Mouse (Mus musculus): ENCODE measurements at regions not wholly inside any gene's neighbourhood (a gene's known extent, or its start where the extent isn't known, plus 50 kb on each side); places are given as distances from the start of the nearest gene placed in this dataset.
A peak's percentile ranks its signal among the peaks of the same experiment; 100 is the strongest.

DNA sequence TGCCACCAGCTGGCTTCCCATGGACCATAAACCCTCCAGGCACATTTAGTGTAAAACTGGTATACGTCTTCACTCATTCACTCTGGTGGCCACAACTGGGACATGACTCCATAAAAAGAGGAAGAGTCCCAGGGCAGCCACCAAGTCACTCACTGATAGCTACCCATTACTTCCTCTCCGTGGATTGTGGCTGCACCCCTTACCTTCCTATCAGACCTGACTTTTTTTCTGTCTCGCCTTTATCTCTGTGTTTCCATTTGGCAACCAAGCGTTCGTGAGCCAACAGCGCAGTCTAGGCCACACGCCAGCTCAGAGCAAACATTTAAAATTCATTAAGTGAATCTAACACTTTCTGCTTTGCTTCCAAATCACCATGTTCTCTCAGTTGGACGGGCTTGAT lies 53.9 kb upstream of the Slc44a1 start:
- H3K27ac ChIP-seq = no peak overlapping the region
- no peak overlapping the region for H3K4me3 ChIP-seq
- intact Hi-C loops (cut with DNase I) = no loop called here
- no peak for TF ChIP-seq CTCF (IDR thresholded peaks at IDR 0.05)
- DNase-seq = no peak

DNA sequence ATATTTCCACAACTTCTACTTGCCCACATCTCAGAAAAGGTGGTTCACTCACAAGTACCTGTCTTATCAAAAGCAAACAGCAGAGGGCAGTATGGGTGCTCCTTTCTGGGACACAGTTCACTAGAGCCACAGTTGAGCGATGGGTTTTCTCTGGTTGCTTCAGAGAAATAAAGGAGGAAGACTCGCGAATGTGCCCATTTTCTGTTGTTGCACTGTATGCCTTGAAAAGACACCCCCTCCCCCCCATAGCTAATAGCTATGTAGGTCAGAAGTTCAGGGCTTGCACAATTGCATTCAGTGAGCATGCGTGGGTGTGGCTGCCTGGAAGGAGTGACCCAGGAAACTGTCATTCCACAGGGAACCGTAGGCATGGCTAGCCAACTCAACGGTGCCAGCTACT lies 55.5 kb upstream of the Slc44a1 start:
- Histone ChIP-seq H3K27ac (peak overlapping the region; percentile 6), H3K4me3 (peak overlapping the region; percentile 53)
- peak; percentile 74 for DNase-seq
- intact Hi-C loops (cut with DNase I) = loop anchor here (5.0 kb wide), 3 partner anchors 68 to 208 kb away; no protein-coding TSS in a partner anchor
- TF ChIP-seq CTCF (IDR thresholded peaks at IDR 0.05) = peak; percentile 89

DNA sequence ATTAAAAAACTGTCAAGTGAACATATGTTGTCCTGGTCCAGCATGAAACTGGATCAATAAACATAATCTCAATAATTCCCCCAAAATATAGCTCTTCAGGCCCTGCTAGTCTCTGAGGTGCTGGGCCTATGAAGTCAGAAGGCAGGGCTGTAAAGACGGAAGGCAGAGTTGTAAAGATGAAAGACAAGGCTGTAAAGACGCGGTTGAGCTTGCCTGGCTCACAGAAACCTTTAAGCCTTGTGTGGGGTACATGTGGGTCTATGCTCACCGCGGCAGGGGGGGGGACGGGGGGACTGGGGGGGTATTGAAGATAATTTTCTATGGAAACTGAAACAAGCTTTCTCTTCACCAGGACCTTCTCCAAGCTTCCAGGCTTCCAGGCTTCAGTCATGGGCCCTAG lies 56.1 kb upstream of the Slc44a1 start:
- H3K4me3 ChIP-seq = no peak overlapping the region
- intact Hi-C loops (cut with DNase I) = loop anchor here (5.0 kb wide), 3 partner anchors 68 to 208 kb away; no protein-coding TSS in a partner anchor
- TF ChIP-seq CTCF (IDR thresholded peaks at IDR 0.05) = no peak
- H3K27ac ChIP-seq = peak overlapping the region; percentile 6; the same call in 1 of the 2 replicates
- DNase-seq = no peak

GRCm38 (mm10) chr4:53382012-53382411 lies 58.2 kb upstream of the Slc44a1 start:
- DNase-seq = no peak
- no peak for TF ChIP-seq CTCF (IDR thresholded peaks at IDR 0.05)
- intact Hi-C loops (cut with DNase I) = loop anchor here (5.0 kb wide), 3 partner anchors 70 to 210 kb away; no protein-coding TSS in a partner anchor
- no peak overlapping the region for H3K27ac ChIP-seq
- H3K4me3 ChIP-seq = no peak overlapping the region

DNA sequence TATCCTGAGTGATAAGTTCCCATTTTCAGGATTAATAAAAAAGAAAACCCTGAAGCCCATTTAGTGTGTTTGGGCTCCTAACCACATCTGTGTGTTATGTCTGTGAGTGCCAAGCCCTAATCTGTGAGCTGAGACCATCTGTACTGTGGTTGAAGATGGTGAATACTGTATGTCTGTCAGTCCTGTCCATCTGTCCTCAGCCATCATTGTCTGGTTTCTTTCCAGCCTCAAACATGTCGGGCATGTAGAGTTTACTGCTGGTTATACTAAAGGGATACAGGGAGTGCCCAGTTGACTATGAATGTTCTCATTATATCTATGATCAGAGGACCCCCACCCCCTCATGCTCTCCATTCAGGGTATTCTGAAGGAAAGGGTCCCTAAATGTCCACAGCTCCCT lies 60.4 kb upstream of the Slc44a1 start:
- Histone ChIP-seq H3K4me3 (no peak overlapping the region), H3K27ac (no peak overlapping the region)
- intact Hi-C loops (cut with DNase I) = loop anchor here (5.0 kb wide), 3 partner anchors 72 to 212 kb away; no protein-coding TSS in a partner anchor
- no peak for TF ChIP-seq CTCF (IDR thresholded peaks at IDR 0.05)
- no peak for DNase-seq

DNA sequence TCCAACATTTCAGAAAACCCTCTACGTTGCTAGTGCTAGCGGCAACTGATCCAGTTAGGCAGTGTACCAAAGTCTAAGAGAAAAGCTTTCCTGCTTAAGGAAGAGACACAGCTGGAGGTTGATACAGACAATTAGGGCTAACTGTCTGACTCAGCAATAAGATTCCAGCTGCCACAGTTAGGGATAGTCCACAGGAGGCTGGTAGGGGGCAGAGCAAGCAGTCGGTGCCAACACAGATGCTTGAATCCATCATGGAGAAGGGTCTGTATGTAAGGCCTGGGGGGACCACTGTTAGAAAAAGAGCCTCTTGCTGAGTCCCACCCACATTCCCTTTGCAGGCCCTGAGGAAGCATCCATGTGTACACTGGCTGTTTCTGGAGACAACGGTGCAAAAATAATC lies 63.2 kb upstream of the Slc44a1 start:
- H3K27ac ChIP-seq = no peak overlapping the region
- TF ChIP-seq CTCF (IDR thresholded peaks at IDR 0.05) = no peak
- no peak for DNase-seq
- intact Hi-C loops (cut with DNase I) = no loop called here
- H3K4me3 ChIP-seq = no peak overlapping the region

GRCm38 (mm10) chr4:53356374-53356773 lies 83.8 kb upstream of the Slc44a1 start:
- no peak for DNase-seq
- H3K27ac ChIP-seq = no peak overlapping the region
- intact Hi-C loops (cut with DNase I) = loop anchor here (5.0 kb wide), 1 partner anchor 159 kb away; no protein-coding TSS in a partner anchor
- H3K4me3 ChIP-seq = no peak overlapping the region
- TF ChIP-seq CTCF (IDR thresholded peaks at IDR 0.05) = peak; percentile 42

DNA sequence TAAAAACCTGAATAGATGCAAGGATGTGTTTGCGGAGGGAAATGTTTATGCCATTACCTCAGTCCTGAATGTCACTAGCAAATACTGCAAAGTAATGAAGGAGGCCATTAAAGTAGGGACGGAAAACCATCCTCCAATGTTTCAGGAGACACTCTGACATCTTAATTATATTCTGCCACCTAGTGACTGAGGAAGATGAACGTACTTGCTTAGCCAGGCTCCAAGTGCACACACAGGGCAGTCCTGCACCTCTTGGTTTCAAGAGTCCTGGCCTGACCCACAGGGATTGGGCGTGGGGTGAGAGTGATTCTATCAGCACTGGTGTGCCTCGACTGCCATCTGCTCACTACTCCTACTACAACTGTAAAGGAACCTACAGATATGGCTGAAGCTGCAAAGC lies 85.3 kb upstream of the Slc44a1 start:
- no peak overlapping the region for H3K27ac ChIP-seq
- H3K4me3 ChIP-seq = no peak overlapping the region
- intact Hi-C loops (cut with DNase I) = loop anchor here (2.0 to 5.0 kb wide), 3 partner anchors 78 to 244 kb away; no protein-coding TSS in a partner anchor
- DNase-seq = peak; percentile 48
- peak; percentile 73 for TF ChIP-seq CTCF (IDR thresholded peaks at IDR 0.05)

GRCm38 (mm10) chr4:53353399-53354090 lies 86.7 kb upstream of the Slc44a1 start:
- intact Hi-C loops (cut with DNase I) = loop anchor here (2.0 to 5.0 kb wide), 2 partner anchors 76 to 243 kb away; no protein-coding TSS in a partner anchor
- no peak for TF ChIP-seq CTCF (IDR thresholded peaks at IDR 0.05)
- H3K27ac ChIP-seq = peak overlapping the region; percentile 46; the same call in 1 of the 2 replicates
- peak; percentile 34 for DNase-seq
- no peak overlapping the region for H3K4me3 ChIP-seq

GRCm38 (mm10) chr4:53351104-53351607 lies 89.1 kb upstream of the Slc44a1 start:
- intact Hi-C loops (cut with DNase I) = loop anchor here (5.0 kb wide), 1 partner anchor 74 kb away; no protein-coding TSS in a partner anchor
- DNase-seq = no peak
- Histone ChIP-seq H3K4me3 (no peak overlapping the region), H3K27ac (no peak overlapping the region)
- TF ChIP-seq CTCF (IDR thresholded peaks at IDR 0.05) = no peak

DNA sequence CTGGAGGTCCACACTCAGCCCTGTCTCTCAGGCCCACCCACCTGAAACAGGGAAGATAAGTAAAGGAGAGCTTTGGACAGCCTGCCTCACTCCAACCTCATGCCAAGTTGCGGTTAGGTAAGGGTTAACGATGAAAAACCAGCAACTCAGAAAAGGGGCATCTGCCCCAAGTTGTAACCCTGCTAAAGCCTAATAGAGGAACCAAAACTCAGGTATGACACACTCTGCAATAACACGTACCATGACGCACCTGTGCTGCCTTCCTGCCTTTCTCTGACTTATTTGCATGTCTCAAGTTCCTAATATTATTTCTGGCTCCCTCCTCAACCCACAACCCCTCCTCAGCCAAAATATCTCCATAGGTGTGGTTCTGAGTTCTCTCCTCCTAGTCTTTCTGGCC lies 94.9 kb upstream of the Slc44a1 start:
- TF ChIP-seq CTCF (IDR thresholded peaks at IDR 0.05) = no peak
- intact Hi-C loops (cut with DNase I) = no loop called here
- DNase-seq = no peak
- H3K27ac ChIP-seq = no peak overlapping the region
- no peak overlapping the region for H3K4me3 ChIP-seq

DNA sequence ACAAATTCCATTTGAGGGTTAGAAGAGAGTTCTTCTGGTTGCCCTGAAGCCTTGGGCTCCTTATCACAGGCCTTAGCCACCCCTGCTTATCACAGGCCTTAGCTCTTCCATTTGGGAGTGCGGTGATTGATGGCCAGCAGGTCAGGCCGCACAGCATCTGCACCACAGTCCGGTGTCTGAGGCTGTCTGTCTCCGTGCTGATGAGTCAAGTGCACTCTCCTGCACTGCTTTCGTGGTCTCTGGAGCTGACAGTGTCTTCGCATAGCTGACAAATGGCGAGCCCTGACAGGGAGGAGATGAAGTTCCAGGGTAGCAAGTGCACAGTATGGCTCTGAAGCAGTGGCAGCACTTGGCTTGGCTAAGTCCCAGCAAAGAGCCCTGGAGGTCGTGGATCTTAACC lies 95.7 kb upstream of the Slc44a1 start:
- Histone ChIP-seq H3K27ac (no peak overlapping the region), H3K4me3 (no peak overlapping the region)
- TF ChIP-seq CTCF (IDR thresholded peaks at IDR 0.05) = no peak
- no peak for DNase-seq
- intact Hi-C loops (cut with DNase I) = no loop called here

- Histone ChIP-seq H3K4me3 (no peak overlapping the region), H3K27ac (no peak overlapping the region)
- TF ChIP-seq CTCF (IDR thresholded peaks at IDR 0.05) = no peak
- intact Hi-C loops (cut with DNase I) = no loop called here
- DNase-seq = no peak
Observed at GRCm38 (mm10) chr4:53341181-53341580, 99.0 kb upstream of the Slc44a1 start.
